Mouse (Mus musculus) heart, embryonic 15.5 days (tissue): ENCODE results near the gene Slc29a1. TPM values are rescaled to one million over a fixed set of nuclear protein-coding genes. Genes with fewer than 3 reads are reported as not detected.
A peak's percentile ranks its signal among the peaks of the same experiment; 100 is the strongest.

ENCODE experiments used
- ATAC-seq: fragments of 200-750 bp; cut with Nextera tagmentation; replicated peaks from 2 replicates; pipeline ENCODE4 v1.8.0; 2017; ENCODE audit warnings: low read depth, moderate TSS enrichment; ENCODE audit not compliant: insufficient number of reproducible peaks, insufficient read depth, low FRiP score
- H3K27ac ChIP-seq: fragments of 300-500 bp; sonication (generic); 2 replicates; pipeline ENCODE4 v1.5.1; 2015; ENCODE audit warnings: mild to moderate bottlenecking, inconsistent platforms
- H3K27me3 ChIP-seq: fragments of 300-500 bp; sonication (generic); 2 replicates; pipeline ENCODE4 v1.6.1; 2015; ENCODE audit warnings: inconsistent platforms
- H3K36me3 ChIP-seq: fragments of 300-500 bp; sonication (generic); 2 replicates; pipeline ENCODE4 v1.6.1; 2015; ENCODE audit warnings: mild to moderate bottlenecking, inconsistent platforms
- H3K4me1 ChIP-seq: fragments of 300-500 bp; sonication (generic); replicated peaks from 2 replicates; pipeline ENCODE4 v1.6.1; 2015; ENCODE audit warnings: inconsistent platforms
- H3K4me2 ChIP-seq: fragments of 300-500 bp; sonication (generic); 2 replicates; pipeline ENCODE4 v1.6.1; 2015; ENCODE audit warnings: inconsistent platforms, mild to moderate bottlenecking, moderate library complexity
- H3K4me3 ChIP-seq: fragments of 300-500 bp; sonication (generic); 2 replicates; pipeline ENCODE4 v1.5.1; 2015; ENCODE audit warnings: mild to moderate bottlenecking, inconsistent platforms
- H3K9ac ChIP-seq: fragments of 300-500 bp; sonication (generic); 2 replicates; pipeline ENCODE4 v1.6.1; 2015; ENCODE audit warnings: mild to moderate bottlenecking, inconsistent platforms
- H3K9me3 ChIP-seq: fragments of 300-500 bp; sonication (generic); replicated peaks from 2 replicates; pipeline ENCODE4 v1.6.1; 2016; ENCODE audit warnings: inconsistent platforms
- WGBS: fragments of 180-500 bp; shearing (Covaris S2); methylation state at CpG from one replicate; pipeline ENCODE4 v1.1.7; 2015; ENCODE audit warnings: mixed read lengths; 5-methylcytosine and 5-hydroxymethylcytosine counted together
- polyA plus RNA-seq: library from polyadenylated mRNA; unstranded; fragments of >200 nt; fragmentation: Nextera tagmentation; extraction: Ambion mirVana; gene quantifications from 2 replicates; pipeline ENCODE4 v1.2.1, GENCODE M21; 2015

Gene Slc29a1
- polyA plus RNA-seq, 1 experiment from 2014 or later, result 90.9 TPM

- WGBS, result 34% methylated on average over 11 of the region's 11 CpGs
- H3K4me1 ChIP-seq, result peaks cover 75% of the 10 kb centered on the region
Measured at GRCm38 (mm10) chr17:45596631-45597396, 2.6 kb downstream of the Slc29a1 start.

DNA sequence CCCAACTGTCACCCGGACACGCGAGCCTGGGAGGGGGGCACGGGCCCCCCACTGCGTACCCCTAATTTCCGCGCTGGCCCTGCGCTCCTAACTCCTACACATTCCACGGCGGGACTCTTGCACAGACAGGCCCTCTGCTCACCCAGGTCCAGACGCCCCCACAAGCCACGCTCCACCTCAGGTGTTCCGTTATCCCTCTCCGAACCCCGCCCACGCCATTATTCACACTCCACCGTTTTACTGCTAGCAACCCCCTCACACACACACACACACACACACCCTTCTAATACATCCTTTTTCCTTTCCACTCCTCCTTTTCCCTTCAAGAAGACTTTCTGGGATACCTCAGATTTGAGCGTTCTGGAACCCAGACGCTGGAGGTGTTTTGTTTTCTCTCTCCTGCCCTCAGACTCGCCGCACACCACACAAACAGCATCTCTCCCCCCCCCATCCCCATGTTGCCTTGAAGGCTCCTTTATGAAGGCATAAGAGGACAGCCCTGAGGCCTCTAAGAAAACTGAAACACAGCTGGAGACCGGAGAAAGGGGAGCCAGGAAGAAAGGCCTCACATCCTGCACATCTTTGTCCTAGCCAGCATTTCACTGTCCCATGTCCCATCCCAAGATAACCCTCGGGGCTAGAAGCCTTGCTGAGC lies 3.5 kb downstream of the Slc29a1 start:
- no peaks in the 10 kb centered on the region for H3K9me3 ChIP-seq
- H3K4me1 ChIP-seq, result peaks cover 76% of the 10 kb centered on the region
- peak overlapping the region; percentile 99 for H3K4me2 ChIP-seq
- H3K36me3 ChIP-seq, result no peaks in the 10 kb centered on the region
- H3K9ac ChIP-seq, result peak overlapping the region; percentile 85
- WGBS, result 15% methylated on average over 23 of the region's 23 CpGs
- no peak for ATAC-seq
- H3K27ac ChIP-seq, result peak overlapping the region; percentile 75
- H3K27me3 ChIP-seq, result peaks cover 5% of the 10 kb centered on the region; the same call in 1 of the 2 replicates
- H3K4me3 ChIP-seq, result peak overlapping the region; percentile 76

More at GRCm38 (mm10) chr17:45596631-45597396, 2.6 kb downstream of the Slc29a1 start:
- Histone ChIP-seq H3K27me3 (peaks cover 10% of the 10 kb centered on the region; the same call in 1 of the 2 replicates), H3K9me3 (no peaks in the 10 kb centered on the region), H3K4me3 (no peak overlapping the region), H3K36me3 (no peaks in the 10 kb centered on the region), H3K9ac (no peak overlapping the region), H3K27ac (peak overlapping the region; percentile 75), H3K4me2 (peak overlapping the region; percentile 12; the same call in 1 of the 2 replicates)
- peak; percentile 59 for ATAC-seq

DNA sequence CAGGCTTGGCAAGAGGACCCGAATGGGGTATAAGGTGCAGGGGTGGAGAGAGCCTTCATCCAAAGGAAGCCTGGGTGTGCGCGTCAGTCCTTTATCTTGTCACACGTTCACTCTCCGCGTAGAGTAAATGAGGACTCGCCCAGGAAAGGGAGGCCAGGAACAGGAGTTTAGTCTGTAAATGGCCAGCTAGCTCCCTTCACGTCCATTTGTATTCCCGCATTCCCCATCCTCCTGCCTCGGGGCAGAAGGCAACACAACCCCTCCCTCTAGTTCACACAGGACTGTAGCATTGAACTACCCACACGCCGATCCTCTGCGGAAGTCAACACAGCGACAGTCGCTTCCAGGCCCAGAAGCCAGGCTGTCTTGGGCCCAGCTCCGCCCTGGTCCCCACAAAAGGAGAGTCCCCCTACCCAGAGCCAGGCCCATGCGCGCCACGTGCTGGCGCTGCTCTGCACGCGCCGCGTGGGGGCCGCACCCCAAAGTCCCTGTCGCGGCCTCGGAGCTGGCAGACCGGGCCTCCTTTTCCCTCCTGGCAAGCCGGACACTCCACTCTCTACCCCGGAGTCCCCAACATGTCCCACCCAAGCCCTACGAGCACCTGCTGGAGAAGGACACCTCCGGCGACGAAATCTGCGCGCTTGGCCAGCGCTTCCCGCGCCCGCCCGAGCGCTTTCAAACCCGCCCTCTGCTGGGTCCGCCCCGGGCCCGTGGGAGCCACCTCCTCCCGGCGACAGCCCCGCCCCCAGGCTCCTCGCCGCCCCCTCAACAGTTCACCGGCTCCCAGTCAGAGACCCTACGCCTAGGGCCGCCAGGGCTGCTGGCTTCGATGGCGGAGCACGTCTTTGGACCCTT lies 4.3 kb downstream of the Slc29a1 start:
- Histone ChIP-seq H3K4me1 (peaks cover 76% of the 10 kb centered on the region), H3K4me2 (peak overlapping the region; percentile 99), H3K27me3 (no peaks in the 10 kb centered on the region; the same call in 1 of the 2 replicates), H3K9ac (peak overlapping the region; percentile 85), H3K36me3 (no peaks in the 10 kb centered on the region), H3K27ac (peak overlapping the region; percentile 75), H3K9me3 (no peaks in the 10 kb centered on the region), H3K4me3 (peak overlapping the region; percentile 76)
- peak; percentile 67 for ATAC-seq
- under 1% methylated on average over 58 of the region's 58 CpGs for WGBS

DNA sequence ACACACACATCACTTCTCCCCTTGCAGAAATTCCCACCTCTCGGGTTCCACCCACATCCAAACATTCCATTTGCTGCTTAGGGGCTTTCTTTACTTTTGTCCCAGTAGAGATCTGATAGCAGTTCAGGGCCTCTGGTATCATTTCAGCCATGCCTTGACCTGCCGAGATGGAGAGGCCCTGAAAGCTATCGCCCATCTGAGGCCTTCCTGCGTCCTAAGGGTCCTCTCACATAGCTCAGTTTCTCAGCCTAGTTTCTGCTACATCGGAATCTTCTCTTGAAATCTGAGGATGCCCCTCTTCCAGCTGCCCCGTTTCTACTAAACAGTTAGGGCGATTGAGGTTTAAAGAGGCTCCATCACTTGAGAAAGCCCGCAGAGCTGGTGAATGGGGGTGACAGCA lies 5.2 kb downstream of the Slc29a1 start:
- no peaks in the 10 kb centered on the region for H3K9me3 ChIP-seq
- peak overlapping the region; percentile 99 for H3K4me2 ChIP-seq
- 46% methylated on average over 8 of the region's 8 CpGs for whole genome bisulfite sequencing
- H3K27ac ChIP-seq, result no peak overlapping the region
- ATAC-seq, result no peak
- H3K27me3 ChIP-seq, result no peaks in the 10 kb centered on the region; the same call in 1 of the 2 replicates
- H3K4me1 ChIP-seq, result peaks cover 69% of the 10 kb centered on the region
- peak overlapping the region; percentile 85; the same call in 1 of the 2 replicates for H3K9ac ChIP-seq
- H3K4me3 ChIP-seq, result peak overlapping the region; percentile 76
- peaks cover 9% of the 10 kb centered on the region; the same call in 1 of the 2 replicates for H3K36me3 ChIP-seq

GRCm38 (mm10) chr17:45593479-45593878 lies 5.9 kb downstream of the Slc29a1 start:
- Histone ChIP-seq H3K9me3 (no peaks in the 10 kb centered on the region), H3K27me3 (no peaks in the 10 kb centered on the region; the same call in 1 of the 2 replicates), H3K9ac (peak overlapping the region; percentile 85), H3K4me2 (peak overlapping the region; percentile 99), H3K4me1 (peaks cover 67% of the 10 kb centered on the region), H3K4me3 (peak overlapping the region; percentile 76), H3K36me3 (peaks cover 15% of the 10 kb centered on the region; the same call in 1 of the 2 replicates), H3K27ac (peak overlapping the region; percentile 84; the same call in 1 of the 2 replicates)
- no peak for ATAC-seq
- WGBS, result 33% methylated on average over 8 of the region's 8 CpGs

DNA sequence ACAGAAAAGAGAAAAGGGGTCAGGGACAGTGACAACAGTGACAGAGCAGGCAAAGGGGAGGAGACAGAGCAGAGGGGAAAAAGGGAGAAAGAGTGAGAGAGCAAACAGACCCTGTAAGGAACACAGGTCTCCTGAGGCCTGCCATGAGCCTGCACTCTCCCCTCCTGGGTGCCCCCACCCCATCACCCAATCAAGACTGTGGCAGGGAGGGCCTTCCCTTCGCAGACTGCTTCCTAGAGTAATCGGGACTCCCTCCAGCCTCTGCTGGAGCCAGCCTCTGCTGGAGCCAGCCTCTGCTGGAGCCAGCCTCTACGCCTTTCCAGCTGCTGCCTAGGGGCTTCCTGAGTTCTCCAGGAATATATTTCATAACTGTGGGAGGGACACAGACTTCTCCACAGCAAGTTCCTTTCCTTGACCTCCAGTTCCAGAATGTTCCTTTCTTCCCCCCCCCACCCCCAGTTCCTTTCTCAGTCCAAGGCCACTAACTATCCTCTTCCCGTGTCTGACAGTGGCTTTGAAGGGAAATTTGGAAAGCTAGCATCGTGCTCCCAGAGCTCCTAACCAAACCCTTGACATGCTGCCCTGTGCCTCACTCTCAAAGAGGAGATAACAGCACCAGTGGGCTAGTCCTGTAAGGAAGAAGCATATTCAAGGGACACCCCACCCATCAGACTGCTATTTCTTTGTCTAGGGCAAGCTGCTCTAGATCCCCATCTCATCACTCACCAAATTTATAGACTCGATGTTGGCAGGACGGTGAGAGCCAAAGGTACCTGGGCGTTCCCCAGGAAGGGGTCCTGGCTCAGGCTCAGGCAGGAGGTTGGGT lies 6.6 kb downstream of the Slc29a1 start:
- WGBS, result 37% methylated on average over 8 of the region's 8 CpGs
- peak overlapping the region; percentile 76 for H3K4me3 ChIP-seq
- no peaks in the 10 kb centered on the region for H3K9me3 ChIP-seq
- no peak for ATAC-seq
- peak overlapping the region; percentile 85 for H3K9ac ChIP-seq
- no peaks in the 10 kb centered on the region; the same call in 1 of the 2 replicates for H3K27me3 ChIP-seq
- H3K27ac ChIP-seq, result peak overlapping the region; percentile 84
- peaks cover 64% of the 10 kb centered on the region for H3K4me1 ChIP-seq
- peak overlapping the region; percentile 99 for H3K4me2 ChIP-seq
- H3K36me3 ChIP-seq, result peaks cover 19% of the 10 kb centered on the region; the same call in 1 of the 2 replicates

- WGBS, result 39% methylated on average over 16 of the region's 16 CpGs
- no peaks in the 10 kb centered on the region; the same call in 1 of the 2 replicates for H3K27me3 ChIP-seq
- H3K4me1 ChIP-seq, result peaks cover 61% of the 10 kb centered on the region
- peak overlapping the region; percentile 85 for H3K9ac ChIP-seq
- peaks cover 27% of the 10 kb centered on the region for H3K36me3 ChIP-seq
- H3K4me3 ChIP-seq, result peak overlapping the region; percentile 76
- ATAC-seq, result no peak
- H3K9me3 ChIP-seq, result 0 out of 2 replicates have a peak, but pooled peaks cover under 1% of the 10 kb centered on the region
- peak overlapping the region; percentile 84 for H3K27ac ChIP-seq
- peak overlapping the region; percentile 99 for H3K4me2 ChIP-seq
Measured at GRCm38 (mm10) chr17:45591701-45592605, 7.5 kb downstream of the Slc29a1 start.

DNA sequence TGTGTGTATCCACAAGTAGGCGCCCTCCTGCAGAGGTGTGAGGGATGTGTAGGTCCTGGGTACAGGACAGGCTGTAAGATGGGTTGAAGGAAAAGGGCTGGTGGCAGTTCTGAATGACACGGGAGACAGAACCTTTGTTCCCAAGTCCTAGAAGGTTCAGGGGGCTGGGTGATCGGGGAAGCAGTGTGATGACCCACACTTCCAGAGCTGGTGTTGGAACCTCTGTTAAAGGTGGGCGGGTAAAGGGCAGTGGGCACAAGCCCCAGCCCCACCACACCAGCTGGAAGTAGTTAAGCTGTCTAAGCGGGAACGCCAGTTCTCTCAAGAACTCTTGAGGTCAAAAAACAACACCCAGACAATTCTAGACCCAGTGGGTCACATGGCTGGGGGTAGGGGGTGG lies 9.0 kb downstream of the Slc29a1 start:
- Histone ChIP-seq H3K9me3 (0 out of 2 replicates have a peak, but pooled peaks cover 6% of the 10 kb centered on the region), H3K27me3 (no peaks in the 10 kb centered on the region; the same call in 1 of the 2 replicates), H3K4me3 (no peak overlapping the region), H3K36me3 (peaks cover 33% of the 10 kb centered on the region), H3K4me2 (no peak overlapping the region), H3K27ac (no peak overlapping the region), H3K9ac (no peak overlapping the region), H3K4me1 (peaks cover 56% of the 10 kb centered on the region)
- ATAC-seq, result no peak
- WGBS, result 72% methylated on average over 6 of the region's 6 CpGs

DNA sequence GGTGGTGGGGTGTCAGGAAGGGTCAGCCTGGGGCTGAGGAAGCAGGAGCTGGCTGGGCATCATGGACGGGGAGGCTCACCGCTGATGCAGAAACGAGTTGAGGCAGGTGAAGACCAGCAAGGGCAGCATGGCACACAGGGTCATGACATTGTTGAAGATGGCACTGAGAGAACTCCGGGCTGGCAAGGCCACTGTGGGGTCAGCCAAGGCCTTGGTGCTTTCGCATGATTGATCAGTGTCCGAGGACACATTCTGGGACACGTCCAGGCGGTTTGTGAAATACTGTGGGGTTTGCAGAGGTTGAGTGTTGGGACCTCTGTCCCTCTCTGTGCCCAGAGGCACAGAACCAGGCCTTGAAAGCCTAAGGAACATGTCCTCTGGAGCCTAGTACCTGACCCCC lies 9.6 kb downstream of the Slc29a1 start:
- Histone ChIP-seq H3K9me3 (0 out of 2 replicates have a peak, but pooled peaks cover 6% of the 10 kb centered on the region), H3K4me2 (no peak overlapping the region), H3K4me1 (peaks cover 56% of the 10 kb centered on the region), H3K27me3 (no peaks in the 10 kb centered on the region; the same call in 1 of the 2 replicates), H3K9ac (no peak overlapping the region), H3K36me3 (peaks cover 33% of the 10 kb centered on the region), H3K4me3 (no peak overlapping the region), H3K27ac (no peak overlapping the region)
- ATAC-seq, result no peak
- 92% methylated on average over 8 of the region's 8 CpGs for whole genome bisulfite sequencing
